In genomic region chr10:44392855-44393254, GRCm38 (mm10) we compare ENCODE assay signal across 19 mouse cellular contexts.
"Had no signal": no experiment of that assay in that cellular context is flagged by ENCODE, and none has a peak within 500 bp of the region (broad histone marks: within the 10 kb centered on the region; RNA-seq: fewer than 3 reads in every experiment).

No protein-coding gene starts in this region.

- H3K36me3 ChIP-seq: limb, embryonic 12.5 days; limb, embryonic 15.5 days; midbrain, embryonic 13.5 days had no signal

- H3K9me3 ChIP-seq: limb, embryonic 12.5 days; limb, embryonic 15.5 days; midbrain, embryonic 13.5 days had no signal

- H3K27me3 ChIP-seq: limb, embryonic 12.5 days; limb, embryonic 15.5 days; midbrain, embryonic 13.5 days had no signal

- H3K4me2 ChIP-seq: limb, embryonic 12.5 days; limb, embryonic 15.5 days; liver, embryonic 11.5 days; lung, embryonic 14.5 days; midbrain, embryonic 13.5 days had no signal

- H3K4me3 ChIP-seq: layer of hippocampus, adult 2 months; limb, embryonic 12.5 days; limb, embryonic 15.5 days; midbrain, embryonic 13.5 days had no signal

- H3K4me1 ChIP-seq: limb, embryonic 12.5 days; limb, embryonic 15.5 days; midbrain, embryonic 13.5 days had no signal

- DNase-seq: kidney, adult 2 months; kidney, postnatal 25 days; layer of hippocampus, adult 9-11 months; liver, postnatal 0 days; lung, embryonic 14.5 days; right cerebral cortex, postnatal 14 days; right cerebral cortex, postnatal 4 days; thymus, adult 18-20 months; thymus, postnatal 36 days had no signal

- ATAC-seq: liver, postnatal 0 days; lung, postnatal 0 days; midbrain, embryonic 13.5 days; midbrain, embryonic 16.5 days had no signal

- H3K27ac ChIP-seq: kidney, postnatal 0 days; layer of hippocampus, adult 2 months; limb, embryonic 12.5 days; limb, embryonic 15.5 days; liver, embryonic 14.5 days; macrophage; midbrain, embryonic 13.5 days had no signal

- H3K9ac ChIP-seq: limb, embryonic 12.5 days; limb, embryonic 15.5 days; liver, embryonic 14.5 days; liver, postnatal 0 days; lung, embryonic 14.5 days; midbrain, embryonic 13.5 days had no signal
